Mouse (Mus musculus) adipocyte (in vitro differentiated cells): Measurements from ENCODE around the gene Pitpnm3.
"Not testable (repeated sequence)": the region's sequence is repeated elsewhere in the genome, so short reads cannot be mapped to it uniquely, and the experiment has no call there.

Experiments
- DNase-seq: peaks from one replicate; pipeline ENCODE4 v3.0.0-alpha.2; 2016; ENCODE audit warnings: low spot score

Gene Pitpnm3

DNA sequence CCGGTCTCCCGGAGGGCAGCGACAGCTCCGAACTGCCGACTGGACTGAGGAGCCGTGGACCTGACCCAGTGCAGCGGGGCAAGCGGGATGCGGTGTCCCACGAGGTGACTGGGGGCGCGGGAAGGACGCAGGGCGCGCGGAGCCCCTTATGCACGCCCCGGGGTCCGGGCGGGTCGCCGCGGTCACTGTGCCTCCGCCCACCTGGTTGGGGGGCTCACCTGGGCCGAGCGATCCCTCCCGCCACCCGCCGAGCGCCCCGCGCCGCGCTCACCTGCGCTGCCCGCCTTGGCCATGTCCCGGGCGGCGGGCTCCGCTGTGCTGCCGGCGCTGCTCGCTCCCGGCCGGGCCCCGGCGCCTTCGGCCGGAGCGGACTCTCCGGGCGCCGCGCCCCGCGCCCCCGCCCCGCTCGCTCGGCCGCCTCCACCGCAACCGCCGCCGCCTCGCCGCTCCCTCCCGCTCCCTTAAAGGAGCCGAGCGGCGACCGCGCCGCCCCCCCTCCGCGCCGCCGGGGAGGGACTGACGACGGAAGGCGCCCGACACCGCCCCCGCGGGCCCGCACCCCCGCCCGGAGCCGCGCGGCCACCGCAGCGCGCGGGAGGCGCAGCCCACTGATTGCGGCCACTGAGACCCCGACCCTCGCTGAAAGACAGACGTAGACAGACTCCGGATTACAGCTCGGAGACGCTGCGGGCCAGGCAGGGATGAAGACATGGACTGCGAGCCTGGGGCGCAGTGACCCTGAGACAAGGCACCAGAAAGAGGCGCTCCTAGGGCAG lies at the start of gene Pitpnm3:
Gene Pitpnm3, minus strand, starts transcription at position 396 of the 776 bp plus-strand sequence.
- DNase-seq, result no peak

DNA sequence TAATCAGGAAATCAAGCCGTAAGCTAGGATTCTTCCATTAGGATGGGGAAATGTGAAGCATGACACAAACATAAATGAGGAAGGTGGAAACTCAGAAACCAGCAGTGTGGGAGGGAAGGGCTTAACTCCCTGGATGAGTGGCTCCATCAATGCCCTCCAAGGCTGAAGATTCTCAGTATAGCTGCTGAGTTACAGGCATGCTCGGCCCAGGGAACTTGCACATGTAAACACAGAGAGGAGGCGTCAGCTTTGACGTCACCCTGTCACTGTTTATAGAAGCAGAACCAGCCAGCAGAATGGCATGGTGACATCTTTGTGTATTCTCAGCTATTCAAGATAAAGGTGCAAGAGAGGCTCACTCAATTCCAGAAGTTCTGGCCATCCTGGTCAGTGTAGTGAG lies 48.7 kb upstream of the Pitpnm3 start:
- DNase-seq, result no peak

DNA sequence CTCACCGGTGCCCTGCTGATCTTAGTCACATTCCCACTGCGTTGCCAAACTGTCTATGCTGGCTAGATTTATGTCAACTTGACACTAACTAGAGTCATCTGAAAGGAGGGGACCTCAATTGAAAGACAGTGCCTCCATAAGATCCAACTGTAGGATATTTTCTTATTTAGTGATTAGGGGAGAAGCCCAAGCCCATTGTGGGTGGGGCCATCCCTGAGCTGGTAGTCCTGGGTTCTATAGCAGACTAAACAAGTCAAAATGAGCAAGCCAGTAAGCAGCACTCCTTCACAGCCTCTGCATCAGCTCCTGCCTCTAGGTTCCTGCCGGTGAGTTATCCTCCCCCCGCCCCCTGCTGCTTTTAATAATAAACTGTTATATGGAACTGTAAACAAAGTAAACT lies 45.6 kb upstream of the Pitpnm3 start:
- DNase-seq, result no peak

DNA sequence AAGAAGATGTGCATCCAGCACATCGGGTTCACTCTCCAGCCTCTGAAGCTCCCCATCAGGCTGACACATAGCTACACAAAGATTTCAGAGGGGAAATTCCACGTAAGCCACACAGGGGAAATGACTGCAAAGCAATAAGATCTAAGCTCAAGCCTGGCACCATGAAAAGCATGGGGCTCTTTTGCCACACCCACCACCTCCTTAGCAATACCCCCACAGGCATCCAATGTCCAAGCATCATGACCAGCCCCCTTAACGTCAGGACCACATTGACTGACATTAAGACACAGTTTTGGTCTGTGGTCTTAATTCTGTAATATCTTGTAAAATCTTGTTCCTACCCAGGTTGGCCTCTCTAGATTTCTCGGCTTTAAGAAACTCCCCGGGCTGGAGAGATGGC lies 45.0 kb upstream of the Pitpnm3 start:
- DNase-seq, result no peak

DNA sequence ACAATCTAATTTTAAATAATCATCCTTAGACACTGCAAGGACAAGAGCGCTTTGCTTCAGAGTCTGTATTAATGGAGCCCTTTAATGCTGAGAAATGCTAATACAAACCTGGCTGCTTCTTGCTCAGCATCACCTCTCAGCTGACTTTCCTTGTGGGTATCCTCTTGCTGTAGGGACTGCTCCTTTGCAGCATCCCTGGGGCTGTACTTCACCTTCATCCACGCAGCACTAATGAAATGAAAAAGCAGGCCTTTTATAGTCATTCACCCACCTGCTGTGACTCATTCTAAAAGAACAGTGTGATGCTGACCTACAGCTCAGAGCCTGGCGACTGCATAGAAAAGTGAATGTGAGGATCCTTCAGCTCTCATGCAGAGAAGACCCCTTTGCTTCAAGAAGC lies 41.0 kb upstream of the Pitpnm3 start:
- no peak for DNase-seq

DNA sequence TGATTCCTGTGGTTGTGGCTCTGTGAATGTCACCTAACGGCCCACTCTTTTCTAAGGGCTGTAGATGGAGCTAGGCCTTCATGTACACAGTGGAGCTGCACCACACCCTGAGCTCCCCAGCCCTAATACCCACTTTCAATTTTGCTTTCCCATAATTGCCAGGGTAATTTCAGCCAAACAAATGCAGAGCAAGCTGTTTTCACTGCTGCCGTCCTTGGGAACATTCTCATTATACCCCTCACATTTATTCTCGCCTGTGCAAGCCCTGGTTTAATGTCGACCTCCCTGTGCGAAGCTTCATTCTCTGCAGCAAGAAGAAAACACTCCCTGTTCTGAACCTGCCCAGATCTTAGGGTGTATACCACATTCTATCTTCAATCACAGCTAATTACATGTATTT lies 40.4 kb upstream of the Pitpnm3 start:
- DNase-seq, result no peak

DNA sequence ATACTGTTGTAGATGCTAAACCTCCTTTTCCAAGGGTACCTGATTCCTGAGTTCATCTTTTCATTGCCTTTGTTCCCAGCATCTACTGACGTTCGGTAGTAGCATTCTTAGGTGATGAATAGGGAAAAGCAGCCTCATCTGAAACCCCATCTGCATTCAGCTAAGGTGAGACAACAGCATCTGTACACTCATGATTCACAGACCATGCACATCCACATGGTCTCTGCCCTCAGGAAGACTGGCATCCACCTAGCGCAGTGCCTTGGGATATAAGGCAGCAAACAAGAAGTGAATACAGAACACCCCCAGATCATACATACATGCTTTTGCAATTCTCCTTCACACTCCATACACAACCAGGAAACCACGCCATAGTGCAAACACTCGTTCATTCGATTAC lies 39.1 kb upstream of the Pitpnm3 start:
- no peak for DNase-seq

DNA sequence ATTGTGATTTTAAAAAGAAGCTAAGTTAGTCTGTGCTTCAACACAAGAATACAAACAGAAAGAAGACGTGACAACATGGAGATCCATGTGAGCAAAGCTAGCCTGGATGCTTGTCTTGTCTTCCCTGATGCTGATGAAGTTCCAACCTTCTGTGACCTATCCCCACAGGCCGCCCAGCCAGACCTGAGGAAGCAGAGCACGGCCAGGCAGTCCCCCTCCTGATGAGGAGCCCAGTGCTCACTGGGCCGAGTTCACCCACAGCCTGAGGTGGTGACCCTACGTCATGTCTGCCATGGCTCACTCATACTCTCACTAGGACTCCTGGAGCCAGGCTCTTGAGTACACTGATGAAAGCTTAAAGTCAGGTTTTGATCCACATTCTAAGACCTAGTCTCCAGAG lies 37.9 kb upstream of the Pitpnm3 start:
- DNase-seq, result no peak

DNA sequence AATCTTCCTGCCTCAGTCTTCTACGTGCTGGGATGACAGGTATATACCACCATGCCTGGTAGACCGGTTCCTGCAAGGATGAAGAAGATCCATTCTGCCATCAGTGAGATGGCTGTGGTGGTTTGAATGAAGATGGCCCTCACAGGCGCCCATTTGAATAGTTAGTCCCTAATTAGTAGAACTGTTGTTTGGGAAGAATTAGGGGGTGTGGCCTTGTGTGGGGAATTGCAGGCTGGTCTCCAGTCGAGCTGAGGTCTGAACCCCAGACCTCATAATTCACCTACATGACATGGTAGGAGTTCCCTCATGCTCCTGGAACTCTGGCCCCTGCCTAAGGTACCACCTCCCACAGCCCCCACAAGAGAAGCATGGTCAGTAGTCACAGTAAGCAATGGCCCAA lies 36.3 kb upstream of the Pitpnm3 start:
- DNase-seq, result not testable (repeated sequence)

DNA sequence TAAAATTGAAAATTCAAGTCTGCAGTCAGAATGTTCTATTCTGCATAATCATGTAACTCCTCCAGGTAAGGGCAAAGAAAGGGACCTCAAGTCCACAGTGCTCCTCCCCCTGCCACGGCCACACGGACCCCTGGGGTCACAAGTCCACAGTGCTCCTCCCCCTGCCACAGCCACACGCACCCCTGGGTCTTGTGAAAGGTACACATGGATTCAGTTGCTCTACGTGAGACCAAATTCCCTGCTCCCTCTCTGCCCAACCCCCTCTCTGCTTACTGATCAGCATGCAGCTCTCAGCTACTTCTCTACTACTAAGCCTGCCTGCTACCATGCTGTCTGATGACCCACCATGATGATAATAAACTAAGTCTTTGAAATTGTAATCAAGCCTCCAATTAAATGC lies 34.3 kb upstream of the Pitpnm3 start:
- no peak for DNase-seq

DNA sequence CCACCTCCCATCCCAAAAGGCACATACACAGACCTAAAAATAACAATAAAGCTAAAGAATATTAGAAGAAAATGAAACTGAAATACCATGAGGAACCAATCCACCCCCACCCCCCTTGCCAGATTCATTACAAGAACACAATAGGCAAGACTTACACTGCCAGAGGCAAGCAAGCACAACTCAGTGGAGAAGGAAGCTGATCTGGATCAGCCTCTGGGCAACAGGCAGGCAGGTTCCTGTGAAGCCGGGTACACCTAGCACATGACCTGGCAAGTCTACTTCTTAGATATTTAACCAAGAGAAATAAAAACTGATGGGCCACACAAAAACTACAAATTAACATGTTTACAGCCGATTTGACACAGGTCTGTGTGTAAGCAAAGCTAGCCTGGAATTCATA lies 27.6 kb upstream of the Pitpnm3 start:
- no peak for DNase-seq

DNA sequence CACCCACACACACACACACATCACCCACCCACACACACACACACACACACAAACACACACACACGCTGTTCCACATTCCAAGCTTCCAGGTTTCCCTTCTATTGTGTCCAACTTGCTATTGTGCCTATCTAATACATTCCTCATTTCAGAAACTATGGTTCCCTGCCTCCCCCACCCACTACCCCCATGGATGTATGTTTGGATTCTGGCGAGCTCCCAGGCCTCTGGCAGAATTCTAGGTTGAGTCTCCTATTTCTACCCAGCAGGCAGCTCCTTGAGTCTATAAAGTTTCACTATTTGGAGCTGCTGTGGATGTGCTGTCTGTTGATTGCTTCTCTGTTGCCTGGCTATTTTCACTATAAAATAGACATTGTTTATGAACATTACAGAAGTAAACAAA lies 21.0 kb upstream of the Pitpnm3 start:
- DNase-seq, result no peak

DNA sequence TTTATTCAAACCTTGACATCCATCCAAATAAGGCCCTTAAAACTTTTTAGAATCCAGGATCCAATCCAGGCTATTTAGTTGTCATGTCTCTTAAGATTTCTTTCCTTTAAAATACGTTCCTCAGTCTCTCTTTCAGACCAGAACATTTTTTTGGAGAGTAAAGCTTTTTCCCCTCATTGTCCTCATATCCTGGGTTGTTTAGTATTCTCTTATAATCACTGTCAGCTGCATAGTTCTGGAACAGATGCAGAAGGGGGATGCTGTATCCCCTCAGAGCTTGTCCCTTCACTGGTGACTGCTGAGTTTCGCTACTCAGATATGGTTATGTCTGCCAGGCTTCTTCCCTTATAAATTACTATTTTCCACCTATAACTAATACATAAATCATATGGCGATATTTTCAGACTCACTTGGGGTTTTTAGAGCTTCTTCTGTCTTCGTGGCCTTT lies 20.4 kb upstream of the Pitpnm3 start:
- no peak for DNase-seq

DNA sequence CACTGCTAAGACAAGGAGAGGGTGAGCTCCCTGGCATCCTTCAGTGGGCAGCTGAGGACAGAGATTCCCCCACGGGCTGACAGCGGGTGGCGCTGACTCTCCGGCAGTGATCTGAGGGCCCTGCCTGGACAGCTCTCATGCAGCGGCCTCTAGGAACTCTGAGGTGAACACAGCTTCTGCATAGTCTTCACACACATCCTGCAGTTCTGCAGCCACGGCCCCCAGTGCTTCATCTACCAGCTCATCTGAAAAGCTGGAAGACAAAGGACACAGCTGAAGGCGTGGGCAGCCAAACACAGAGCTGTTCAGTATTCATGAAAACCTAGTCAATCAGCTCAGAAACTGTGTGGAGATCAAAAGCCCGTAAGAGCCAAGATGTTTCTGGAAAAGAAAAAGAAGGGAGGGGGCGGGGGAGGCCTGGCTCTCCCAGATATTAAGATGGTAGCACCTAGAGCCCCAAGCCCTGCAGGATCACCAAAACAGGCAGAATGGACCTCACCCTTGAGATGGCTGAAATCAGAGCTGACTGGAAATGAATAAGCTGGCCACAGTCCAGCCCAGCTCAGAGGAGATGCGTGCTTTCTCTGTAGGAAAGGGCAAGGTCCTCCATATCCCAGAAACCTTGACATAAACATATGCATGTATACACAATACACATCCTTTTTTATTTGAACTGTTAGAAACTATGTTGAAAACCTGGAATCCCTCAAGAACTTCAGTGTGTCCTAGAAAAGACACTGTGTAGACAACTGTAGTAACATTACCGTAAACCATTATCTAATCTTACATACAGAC lies 19.8 kb upstream of the Pitpnm3 start:
- DNase-seq, result no peak

DNA sequence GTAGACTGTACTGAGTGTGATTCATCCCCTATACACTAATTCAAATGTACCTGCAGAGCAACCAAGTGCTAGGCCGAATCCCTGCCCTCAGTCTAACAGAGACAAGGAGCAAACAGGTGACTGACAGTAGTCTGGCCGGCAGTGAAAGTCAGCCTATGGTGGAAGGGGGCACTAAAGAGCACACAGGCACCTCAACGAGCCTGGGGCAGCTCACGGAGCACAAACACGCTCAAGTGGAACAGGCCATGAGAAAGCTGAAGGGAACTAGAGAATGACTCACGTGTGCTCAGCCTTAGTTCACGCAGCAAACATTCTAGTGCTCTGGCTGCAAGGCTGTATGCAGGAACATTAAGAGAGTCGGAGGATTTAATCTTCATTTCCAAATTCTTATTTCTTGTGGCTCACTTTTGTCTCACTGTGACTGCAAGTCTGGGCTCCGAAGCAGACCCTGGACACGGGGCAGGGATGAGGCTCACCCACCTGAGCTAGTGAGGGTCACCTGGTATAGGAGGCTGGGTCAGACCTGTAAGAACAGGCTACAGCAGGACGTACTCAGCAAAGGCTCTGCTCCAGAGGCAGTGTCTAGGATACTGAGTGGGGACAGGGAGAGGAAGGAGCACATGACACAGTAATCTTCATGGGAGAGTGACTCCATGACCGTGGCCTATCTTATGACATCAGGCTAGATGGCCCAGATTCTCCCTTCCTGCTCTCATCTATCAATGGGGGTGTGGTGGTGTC lies 17.7 kb upstream of the Pitpnm3 start:
- no peak for DNase-seq

DNA sequence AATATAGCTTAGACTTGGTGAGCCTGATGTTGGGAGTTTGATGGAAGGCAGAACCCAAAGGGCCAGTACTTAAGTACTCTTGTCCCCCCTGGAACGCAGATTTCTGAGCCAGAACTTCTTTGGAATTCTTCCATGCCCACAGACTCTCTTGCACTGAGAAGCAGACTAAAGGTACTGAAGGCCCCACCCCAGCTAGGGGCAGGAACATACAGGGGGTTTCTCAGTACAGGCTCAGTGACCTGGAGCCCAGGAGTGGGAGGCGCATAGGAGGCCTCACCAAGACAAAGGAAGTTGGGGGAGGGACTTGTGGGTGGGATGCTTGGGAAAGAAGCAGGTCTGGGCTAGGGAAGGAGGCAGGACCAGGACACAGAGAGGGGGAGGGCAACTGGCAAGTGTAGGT lies 15.5 kb upstream of the Pitpnm3 start:
- no peak for DNase-seq

DNA sequence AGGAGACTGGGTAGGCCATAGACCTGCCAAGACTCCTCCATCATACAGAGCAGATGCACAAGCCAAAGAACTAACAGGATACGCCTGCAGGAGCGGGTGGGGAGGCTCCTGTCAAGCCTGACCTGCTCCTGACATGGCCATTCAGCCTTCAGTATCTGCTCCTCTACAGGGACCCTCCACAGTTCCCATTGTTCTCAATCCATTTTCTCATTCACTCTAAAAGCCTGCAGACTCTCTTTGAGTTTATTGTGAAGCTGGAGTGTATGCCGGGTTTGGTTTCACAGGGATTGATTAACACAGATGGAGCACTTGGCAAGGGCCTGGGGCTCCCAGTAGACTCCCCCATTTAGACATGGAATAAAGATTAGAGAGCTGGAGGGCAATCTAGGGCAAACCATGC lies 12.3 kb upstream of the Pitpnm3 start:
- DNase-seq, result no peak

DNA sequence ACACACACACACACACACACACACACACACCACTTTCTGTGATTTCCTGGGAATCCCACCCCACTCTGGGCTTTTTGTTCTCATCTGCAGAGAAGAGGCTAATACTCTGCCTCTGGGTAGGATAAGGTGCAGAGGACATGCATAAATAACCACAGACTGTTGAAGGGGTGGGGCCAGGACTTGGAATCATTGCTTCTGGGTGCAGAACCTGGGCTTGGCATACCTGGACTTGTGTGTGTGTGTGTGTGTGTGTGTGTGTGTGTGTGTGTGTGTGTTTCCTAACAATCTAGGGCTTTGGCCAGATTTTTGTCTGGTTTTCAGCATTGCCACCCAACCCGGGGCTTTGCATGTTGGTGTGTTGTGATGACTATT lies 10.3 kb upstream of the Pitpnm3 start:
- no peak for DNase-seq

DNA sequence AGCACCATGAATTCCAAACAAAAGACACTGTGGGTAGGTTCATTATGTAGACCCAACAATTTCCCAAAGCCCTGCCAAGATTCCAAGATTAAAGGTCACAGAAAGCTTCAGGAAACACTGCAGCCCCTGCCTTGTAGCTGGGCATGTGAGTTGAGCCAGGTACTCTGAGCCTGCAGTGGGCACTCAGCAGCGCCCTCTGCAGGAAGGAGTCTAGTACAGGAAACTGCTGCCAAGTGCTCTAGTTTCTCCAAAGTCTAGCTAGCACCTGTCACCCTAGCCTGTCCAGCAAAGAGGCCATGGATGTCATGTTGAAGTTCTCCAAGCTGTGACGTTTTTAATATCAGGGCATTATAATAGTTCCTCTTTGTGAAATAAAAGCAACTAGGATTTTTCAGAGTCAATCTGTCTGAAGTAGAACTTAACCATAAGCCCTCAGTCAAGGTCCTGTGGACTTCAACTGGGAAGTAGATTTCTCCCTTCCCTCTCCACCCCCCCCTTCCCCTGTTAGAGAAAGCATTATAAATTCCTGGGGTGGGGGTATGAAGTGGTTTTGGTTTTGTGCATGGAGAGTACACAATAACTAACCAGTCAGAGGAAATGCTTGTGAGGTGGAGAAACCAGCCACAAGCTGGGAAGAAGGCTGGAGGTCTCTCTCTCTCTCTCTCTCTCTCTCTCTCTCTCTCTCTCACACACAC lies 9.8 kb upstream of the Pitpnm3 start:
- peak; percentile 25 for DNase-seq

DNA sequence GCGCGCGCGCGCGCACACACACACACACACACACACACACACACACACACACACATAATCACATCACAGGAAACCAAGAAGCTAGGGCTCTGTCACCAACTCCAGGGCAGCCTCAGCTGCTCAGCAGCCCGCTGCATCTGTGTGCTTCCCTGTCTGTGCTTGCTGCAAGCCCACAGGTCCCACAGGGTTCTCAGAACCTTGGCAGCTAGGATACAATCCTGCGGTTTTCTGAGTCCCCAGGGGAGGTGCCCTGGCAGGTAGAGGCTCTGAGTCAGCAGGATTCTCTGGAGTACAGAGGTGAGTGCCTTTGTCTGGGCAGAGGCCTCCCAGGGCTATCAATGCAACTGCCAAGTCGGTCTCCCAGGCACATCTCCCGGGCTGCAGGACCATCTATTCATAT lies 7.3 kb upstream of the Pitpnm3 start:
- peak; percentile 42 for DNase-seq

DNA sequence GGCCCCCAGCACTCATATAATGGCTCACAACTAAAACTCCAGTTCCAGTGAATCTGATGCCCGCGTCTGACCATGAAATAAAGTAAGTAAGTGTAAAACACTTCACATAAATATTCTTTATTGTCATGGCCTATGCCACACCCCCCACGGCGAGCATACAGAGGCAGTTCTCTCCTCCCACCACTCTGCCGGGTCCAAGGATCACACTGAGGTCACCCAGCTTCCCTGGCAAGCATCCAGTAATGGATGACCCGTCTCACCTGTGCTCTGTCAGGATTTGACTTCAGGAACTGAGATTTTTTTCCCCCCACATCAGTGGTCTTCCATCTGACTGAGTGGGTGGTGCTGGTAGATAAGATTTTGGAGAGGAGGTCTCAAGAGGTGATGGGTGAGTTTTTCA lies 4.6 kb upstream of the Pitpnm3 start:
- no peak for DNase-seq

DNA sequence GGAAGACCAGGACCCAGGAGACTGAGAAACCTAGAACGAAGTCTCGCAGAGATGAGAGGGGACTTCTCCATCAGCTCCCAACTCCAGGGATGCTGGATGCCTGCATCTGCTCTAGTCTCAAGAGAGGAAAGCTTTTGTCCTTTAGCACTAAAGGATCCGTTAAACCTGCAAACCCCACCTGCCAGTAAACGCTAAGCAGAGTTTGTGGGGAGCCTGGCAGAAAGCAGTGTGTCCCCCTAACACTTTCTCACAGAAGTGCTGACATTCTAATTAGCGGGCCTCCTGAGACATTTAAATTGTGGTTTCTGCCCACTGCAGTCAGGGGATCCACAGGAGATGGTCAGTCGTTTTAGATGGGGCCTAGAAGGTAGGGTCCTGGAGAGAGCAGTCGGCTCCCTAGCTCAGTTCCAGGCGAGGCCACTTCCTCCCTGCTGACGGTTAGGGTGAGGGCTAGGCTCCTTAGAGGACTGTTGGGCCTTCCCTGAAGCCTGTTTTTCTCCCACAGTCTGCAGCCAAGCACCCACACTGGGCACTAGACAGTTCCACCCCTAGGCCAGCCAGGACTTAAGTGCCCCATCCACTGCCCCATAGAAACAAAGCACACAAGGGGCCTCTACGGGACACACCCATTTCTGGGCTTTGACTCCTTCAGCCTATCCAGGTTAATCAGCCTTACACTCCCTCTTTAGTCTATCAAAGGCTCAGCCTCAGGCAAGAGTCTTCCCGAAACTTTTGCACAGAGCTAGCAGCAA lies 829 bp upstream of the Pitpnm3 start:
- DNase-seq, result no peak
